27 mouse cellular contexts compared by ENCODE assay signal in the genomic region with DNA sequence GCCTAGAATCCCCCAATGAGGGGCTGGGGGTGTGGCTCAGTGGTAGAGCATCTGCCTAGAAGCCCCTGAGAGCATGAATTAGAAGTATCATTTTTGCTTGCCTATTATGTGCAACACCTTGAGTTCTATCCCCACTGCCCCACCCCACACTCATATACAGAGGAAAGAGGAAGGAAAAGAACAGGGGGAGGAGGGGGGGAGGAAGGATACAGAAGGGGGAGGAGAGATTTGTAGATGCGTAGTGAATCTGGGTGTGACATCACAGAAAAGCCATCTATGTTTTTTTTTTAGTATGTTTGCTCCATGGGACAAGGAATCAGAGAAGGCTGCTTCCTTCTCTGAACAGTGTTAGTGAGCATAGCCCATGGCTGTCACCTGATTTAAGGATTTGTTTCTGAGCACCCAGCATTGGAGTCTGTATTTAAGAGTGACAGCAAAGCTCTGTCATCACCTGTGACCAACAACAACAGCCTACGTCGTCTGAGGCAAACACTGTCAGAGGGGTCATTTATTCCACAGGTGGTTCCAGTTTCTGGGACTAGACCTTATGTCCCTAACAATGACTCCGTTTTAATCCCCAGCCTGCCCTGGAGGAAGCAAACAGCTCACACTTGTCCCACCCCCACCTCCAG.
A peak's percentile ranks its signal among the peaks of the same experiment; 100 is the strongest.
DNase-seq lines count a peak whose midpoint lies in the region; ATAC-seq lines count a peak whose summit lies in the region.
"Had no signal": no experiment of that assay in that cellular context is flagged by ENCODE, and none has a peak within 500 bp of the region (broad histone marks: within the 10 kb centered on the region; RNA-seq: fewer than 3 reads in every experiment).

No protein-coding gene starts in this region.

- ATAC-seq in forebrain, embryonic 14.5 days: peak; percentile 59
- ATAC-seq in heart, embryonic 14.5 days (ENCODE audit: insufficient number of reproducible peaks, insufficient read depth, low FRiP score, low read depth): no peak
- peak; percentile 55; the same call in 1 of the 2 replicates for ATAC-seq in kidney, embryonic 14.5 days (ENCODE audit: low FRiP score, low TSS enrichment)
- peak; percentile 42; the same call in 1 of the 2 replicates for ATAC-seq in megakaryocyte progenitor cell, adult 5-6 weeks (replicated peaks; ENCODE audit: poor library complexity)
- ATAC-seq: Patski had no signal

- H3K27ac ChIP-seq in forebrain, embryonic 14.5 days (ENCODE audit: low read depth, low read length): no peak overlapping the region
- no peak overlapping the region for H3K27ac ChIP-seq in forebrain, embryonic 10.5 days
- peak overlapping the region; percentile 48 to 69; a peak in 2 of 4 replicates for H3K27ac ChIP-seq in heart, embryonic 14.5 days (replicated peaks in 1 of 2; ENCODE audit: control insufficient read depth in 1 of 2, insufficient read depth in 1 of 2, low read depth in 2 of 2, low read length in 2 of 2)
- no peak overlapping the region for H3K27ac ChIP-seq in kidney, embryonic 14.5 days (ENCODE audit: low read depth, low read length)
- H3K27ac ChIP-seq: embryonic facial prominence, embryonic 12.5 days; hindbrain, embryonic 13.5 days; kidney, embryonic 15.5 days; layer of hippocampus, adult 2 months; left cerebral cortex, adult 2 months; limb, embryonic 13.5 days; lung, embryonic 15.5 days; midbrain, embryonic 13.5 days; neural tube, embryonic 13.5 days; stomach, embryonic 15.5 days had no signal

- no peaks in the 10 kb centered on the region for H3K36me3 ChIP-seq in forebrain, embryonic 14.5 days (ENCODE audit: control insufficient read depth, insufficient read depth, low read length)
- H3K36me3 ChIP-seq in forebrain, embryonic 10.5 days (replicated peaks): no peaks in the 10 kb centered on the region
- H3K36me3 ChIP-seq in heart, embryonic 14.5 days (ENCODE audit: control insufficient read depth, insufficient read depth, low read length): no peaks in the 10 kb centered on the region
- no peaks in the 10 kb centered on the region for H3K36me3 ChIP-seq in kidney, embryonic 14.5 days (ENCODE audit: control insufficient read depth, insufficient read depth, low read length)
- H3K36me3 ChIP-seq: embryonic facial prominence, embryonic 12.5 days; G1E; hindbrain, embryonic 13.5 days; kidney, embryonic 15.5 days; limb, embryonic 13.5 days; lung, embryonic 15.5 days; midbrain, embryonic 13.5 days; neural tube, embryonic 13.5 days; stomach, embryonic 15.5 days had no signal

- 64% methylated on average over 4 of the region's 4 CpGs for WGBS in forebrain, embryonic 14.5 days
- 70% methylated on average over 4 of the region's 4 CpGs for WGBS in forebrain, embryonic 10.5 days
- WGBS in heart, embryonic 14.5 days: 30% methylated on average over 4 of the region's 4 CpGs
- 28% methylated on average over 4 of the region's 4 CpGs for WGBS in kidney, embryonic 14.5 days

- H3K9ac ChIP-seq in forebrain, embryonic 14.5 days (ENCODE audit: low read length): no peak overlapping the region
- no peak overlapping the region for H3K9ac ChIP-seq in heart, embryonic 14.5 days (ENCODE audit: low read length)
- H3K9ac ChIP-seq in kidney, embryonic 14.5 days (ENCODE audit: low read depth, low read length): no peak overlapping the region
- H3K9ac ChIP-seq: embryonic facial prominence, embryonic 12.5 days; hindbrain, embryonic 13.5 days; kidney, embryonic 15.5 days; lung, embryonic 15.5 days; midbrain, embryonic 13.5 days; neural tube, embryonic 13.5 days; stomach, embryonic 15.5 days had no signal

- H3K9me3 ChIP-seq in forebrain, embryonic 14.5 days (replicated peaks; ENCODE audit: control insufficient read depth, low read length): no peaks in the 10 kb centered on the region
- no peaks in the 10 kb centered on the region for H3K9me3 ChIP-seq in forebrain, embryonic 10.5 days
- H3K9me3 ChIP-seq in heart, embryonic 14.5 days (ENCODE audit: control insufficient read depth, low read length): no peaks in the 10 kb centered on the region
- no peaks in the 10 kb centered on the region for H3K9me3 ChIP-seq in kidney, embryonic 14.5 days (ENCODE audit: control insufficient read depth, low read length)
- H3K9me3 ChIP-seq: embryonic facial prominence, embryonic 12.5 days; hindbrain, embryonic 13.5 days; kidney, embryonic 15.5 days; limb, embryonic 13.5 days; lung, embryonic 15.5 days; midbrain, embryonic 13.5 days; neural tube, embryonic 13.5 days; stomach, embryonic 15.5 days had no signal

- DNase-seq in forebrain, embryonic 14.5 days (ENCODE audit: low spot score): no peak
- no peak for DNase-seq in forebrain, embryonic 10.5 days (ENCODE audit: extremely low spot score, low spot score)
- DNase-seq in heart, adult 11 months: no peak
- DNase-seq in kidney, postnatal 4 days: no peak
- DNase-seq in cerebellum, adult 9-11 months: no peak
- DNase-seq: adrenal gland, postnatal 10 days; cerebellum, adult 8-10 months; embryo, embryonic 11 days; kidney, adult 11 months; kidney, postnatal 25 days; lung, postnatal 36 days had no signal

- no peaks in the 10 kb centered on the region for H3K27me3 ChIP-seq in forebrain, embryonic 14.5 days (replicated peaks; ENCODE audit: control insufficient read depth, insufficient read depth, low read length)
- no peaks in the 10 kb centered on the region for H3K27me3 ChIP-seq in forebrain, embryonic 10.5 days (ENCODE audit: poor library complexity, severe bottlenecking)
- H3K27me3 ChIP-seq in heart, embryonic 14.5 days (ENCODE audit: control insufficient read depth, insufficient read depth, low read length): no peaks in the 10 kb centered on the region
- no peaks in the 10 kb centered on the region for H3K27me3 ChIP-seq in kidney, embryonic 14.5 days (ENCODE audit: control insufficient read depth, insufficient read depth, low read length)
- H3K27me3 ChIP-seq: embryonic facial prominence, embryonic 12.5 days; hindbrain, embryonic 13.5 days; kidney, embryonic 15.5 days; limb, embryonic 13.5 days; lung, embryonic 15.5 days; midbrain, embryonic 13.5 days; neural tube, embryonic 13.5 days; Patski; stomach, embryonic 15.5 days had no signal

- no peak overlapping the region for H3K4me2 ChIP-seq in forebrain, embryonic 14.5 days (ENCODE audit: low read length)
- peak overlapping the region; percentile 47 for H3K4me2 ChIP-seq in heart, embryonic 14.5 days (ENCODE audit: low read length)
- H3K4me2 ChIP-seq in kidney, embryonic 14.5 days (replicated peaks; ENCODE audit: low read depth, low read length): no peak overlapping the region
- H3K4me2 ChIP-seq: embryonic facial prominence, embryonic 12.5 days; hindbrain, embryonic 13.5 days; kidney, embryonic 15.5 days; limb, embryonic 13.5 days; liver, embryonic 11.5 days; lung, embryonic 15.5 days; midbrain, embryonic 13.5 days; neural tube, embryonic 13.5 days had no signal

- no peak overlapping the region for H3K4me3 ChIP-seq in forebrain, embryonic 14.5 days (ENCODE audit: low read depth, low read length)
- no peak overlapping the region for H3K4me3 ChIP-seq in forebrain, embryonic 10.5 days
- no peak overlapping the region for H3K4me3 ChIP-seq in heart, embryonic 14.5 days (ENCODE audit: control insufficient read depth in 1 of 2, insufficient read depth in 1 of 2, low read depth in 1 of 2, low read length in 2 of 2)
- H3K4me3 ChIP-seq in kidney, embryonic 14.5 days (ENCODE audit: low read length): no peak overlapping the region
- H3K4me3 ChIP-seq: embryonic facial prominence, embryonic 12.5 days; hindbrain, embryonic 13.5 days; kidney, embryonic 15.5 days; layer of hippocampus, adult 2 months; left cerebral cortex, adult 2 months; limb, embryonic 13.5 days; lung, embryonic 15.5 days; midbrain, embryonic 13.5 days; neural tube, embryonic 13.5 days; stomach, embryonic 15.5 days had no signal

- H3K4me1 ChIP-seq in forebrain, embryonic 14.5 days (ENCODE audit: control insufficient read depth, insufficient read depth, low read length): no peaks in the 10 kb centered on the region
- no peaks in the 10 kb centered on the region for H3K4me1 ChIP-seq in forebrain, embryonic 10.5 days
- H3K4me1 ChIP-seq in heart, embryonic 14.5 days (ENCODE audit: control insufficient read depth in 2 of 2, insufficient read depth in 2 of 2, low read length in 2 of 2): peaks cover 7 to 21% of the 10 kb centered on the region in 2 experiments
- H3K4me1 ChIP-seq in kidney, embryonic 14.5 days (ENCODE audit: control insufficient read depth, insufficient read depth, low read length): 0 out of 2 replicates have a peak, but pooled peaks cover 7% of the 10 kb centered on the region
- H3K4me1 ChIP-seq: embryonic facial prominence, embryonic 12.5 days; hindbrain, embryonic 13.5 days; limb, embryonic 13.5 days; lung, embryonic 15.5 days; midbrain, embryonic 13.5 days; stomach, embryonic 15.5 days had no signal

Comparison
In these comparisons a context has a peak if more than half of its experiments do, and no peak if none do; other contexts are left out.
1. H3K27ac ChIP-seq: peak in heart, embryonic 14.5 days (2 of 2); none in forebrain, embryonic 14.5 days (single experiment), forebrain, embryonic 10.5 days (single experiment) and kidney, embryonic 14.5 days (single experiment).